Mouse (Mus musculus) bone marrow macrophage, adult 2 months (primary cell): ENCODE measurements around the gene Btbd9.

Source experiments
- CTCF ChIP-seq: IDR thresholded peaks from 2 replicates; pipeline ENCODE4 v1.5.1; 2012; ENCODE audit warnings: low read depth, mild to moderate bottlenecking, low read length, moderate library complexity
- POLR2A ChIP-seq: IDR thresholded peaks from 2 replicates; pipeline ENCODE4 v1.6.1; 2012; ENCODE audit warnings: mild to moderate bottlenecking, low read depth, low read length, borderline replicate concordance

DNA sequence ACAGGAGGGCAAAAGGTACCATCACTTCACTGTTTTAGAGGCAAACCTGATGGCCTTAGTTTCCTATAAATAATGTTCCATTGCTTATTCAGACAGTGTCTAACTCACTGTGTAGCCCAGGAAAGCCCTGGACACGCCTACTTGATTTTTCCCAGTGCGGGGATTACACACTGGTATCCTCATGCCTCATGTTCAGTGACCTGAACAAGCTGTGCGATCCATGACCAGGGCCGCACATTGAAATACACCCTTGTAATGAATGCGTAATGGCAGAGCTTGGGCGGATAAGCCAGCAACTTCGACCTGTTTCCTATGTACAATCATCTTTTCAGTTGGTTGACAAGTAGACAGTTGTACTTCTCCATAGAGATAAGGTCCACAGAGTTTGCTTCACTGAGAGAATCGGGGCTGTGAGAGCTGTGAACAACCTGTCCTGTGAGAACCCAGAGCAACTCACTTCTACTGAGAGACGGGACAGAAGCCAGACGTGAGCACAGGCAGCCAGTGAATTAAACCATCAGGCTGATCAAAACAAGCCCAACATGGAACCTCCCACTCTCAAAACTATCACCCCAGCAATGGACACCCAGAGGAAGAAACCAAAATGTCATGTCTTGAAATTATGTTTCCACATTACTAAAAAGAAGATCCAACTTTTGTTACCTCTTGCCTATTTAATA, 145.2 kb downstream of the Btbd9 start:
- TF ChIP-seq CTCF (no peak), POLR2A (no peak)
